Mouse (Mus musculus): ENCODE data around the gene Zfand4.

DNA sequence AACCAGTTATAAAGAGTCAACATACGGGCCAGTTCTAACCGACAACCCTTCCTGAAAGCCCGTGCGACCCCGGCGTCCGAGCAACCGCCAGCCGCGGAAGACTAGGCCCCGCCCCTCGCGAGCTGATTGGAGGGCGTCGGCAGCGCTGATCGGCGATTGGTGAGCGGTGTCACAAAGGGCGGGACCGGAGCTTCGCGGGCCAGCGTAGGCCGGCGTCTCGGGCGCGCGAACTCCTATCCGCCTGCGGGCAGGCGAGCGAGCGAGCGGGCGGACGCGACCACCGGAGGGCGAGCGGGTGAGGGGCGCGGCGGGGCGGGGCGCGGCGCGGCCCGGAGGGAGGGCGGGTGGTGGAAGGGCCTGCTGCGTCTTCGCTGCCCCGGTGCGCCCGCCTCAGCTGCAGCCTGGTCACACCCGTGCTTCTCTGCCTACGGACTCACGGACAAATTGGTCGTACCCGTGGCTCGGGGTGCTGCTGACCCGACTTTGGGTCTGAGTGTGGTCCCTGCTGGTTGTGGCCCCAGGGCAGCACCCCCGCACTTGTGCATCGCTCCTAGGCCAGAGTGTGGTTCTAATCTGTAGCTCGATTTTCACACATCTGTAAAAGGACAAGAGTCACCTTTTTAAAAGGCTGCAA, at the start of gene Zfand4:
- TF ChIP-seq POLR2A (IDR thresholded peaks at IDR 0.05; ENCODE audit: borderline replicate concordance, low read depth, low read length) (no peak), CTCF (IDR thresholded peaks at IDR 0.05; ENCODE audit: low read depth, low read length) (no peak)

Data from bone marrow macrophage, adult 2 months (primary cell).